Mouse (Mus musculus) kidney, adult 2 months (tissue): Measurements from ENCODE around the gene Gm42372. TPM values are rescaled to one million over a fixed set of nuclear protein-coding genes. Genes with fewer than 3 reads are reported as not detected.
A peak's percentile ranks its signal among the peaks of the same experiment; 100 is the strongest.
"Not testable (repeated sequence)": the region's sequence is repeated elsewhere in the genome, so short reads cannot be mapped to it uniquely, and the experiment has no call there.

Experiments used
- DNase-seq: peaks from one replicate; pipeline ENCODE4 v3.0.0; 2021
- H3K27ac ChIP-seq: fragments of 200-500 bp; 2 replicates; pipeline ENCODE4 v1.5.1; 2012; ENCODE audit warnings: low read depth, low read length, control low read depth, inconsistent platforms; ENCODE audit not compliant: insufficient read depth
- H3K27me3 ChIP-seq: fragments of 200-500 bp; replicated peaks from 2 replicates; pipeline ENCODE4 v1.6.1; 2012; ENCODE audit warnings: mild to moderate bottlenecking, moderate library complexity, low read length, inconsistent platforms; ENCODE audit not compliant: control insufficient read depth, insufficient read depth
- H3K36me3 ChIP-seq: fragments of 200-500 bp; 2 replicates; pipeline ENCODE4 v1.6.1; 2012; ENCODE audit warnings: mild to moderate bottlenecking, moderate library complexity, low read length, inconsistent platforms; ENCODE audit not compliant: control insufficient read depth, insufficient read depth
- H3K4me1 ChIP-seq: fragments of 200-500 bp; 2 replicates; pipeline ENCODE4 v1.6.1; 2011; ENCODE audit warnings: low read length; ENCODE audit not compliant: control insufficient read depth, insufficient read depth
- H3K4me3 ChIP-seq: fragments of 200-500 bp; 2 replicates; pipeline ENCODE4 v1.5.1; 2011; ENCODE audit warnings: mild to moderate bottlenecking, low read depth, low read length, control low read depth; ENCODE audit not compliant: insufficient read depth
- CTCF ChIP-seq: fragments of 200-500 bp; conservative IDR thresholded peaks from 2 replicates; pipeline ENCODE4 v1.5.1; 2011; ENCODE audit warnings: low read depth, mild to moderate bottlenecking, control low read depth, low read length, moderate library complexity, mixed read lengths; ENCODE audit not compliant: insufficient read depth, insufficient read length
- POLR2A ChIP-seq: fragments of 200-500 bp; IDR thresholded peaks from one replicate; pipeline ENCODE4 v1.6.1; 2011; ENCODE audit warnings: low read depth, low read length, control low read depth
- WGBS: fragments of 180-500 bp; shearing (Covaris S2); methylation state at CpG from one replicate; pipeline ENCODE4 v1.1.7; 2018; 5-methylcytosine and 5-hydroxymethylcytosine counted together
- polyA plus RNA-seq: library from polyadenylated mRNA; depleted of rRNA; stranded (reverse); fragments of >200 nt; gene quantifications from 2 replicates; pipeline ENCODE4 v1.2.3, GENCODE M21; 2012

Gene Gm42372
- polyA plus RNA-seq, 1 experiment, result 0.08 TPM

DNA sequence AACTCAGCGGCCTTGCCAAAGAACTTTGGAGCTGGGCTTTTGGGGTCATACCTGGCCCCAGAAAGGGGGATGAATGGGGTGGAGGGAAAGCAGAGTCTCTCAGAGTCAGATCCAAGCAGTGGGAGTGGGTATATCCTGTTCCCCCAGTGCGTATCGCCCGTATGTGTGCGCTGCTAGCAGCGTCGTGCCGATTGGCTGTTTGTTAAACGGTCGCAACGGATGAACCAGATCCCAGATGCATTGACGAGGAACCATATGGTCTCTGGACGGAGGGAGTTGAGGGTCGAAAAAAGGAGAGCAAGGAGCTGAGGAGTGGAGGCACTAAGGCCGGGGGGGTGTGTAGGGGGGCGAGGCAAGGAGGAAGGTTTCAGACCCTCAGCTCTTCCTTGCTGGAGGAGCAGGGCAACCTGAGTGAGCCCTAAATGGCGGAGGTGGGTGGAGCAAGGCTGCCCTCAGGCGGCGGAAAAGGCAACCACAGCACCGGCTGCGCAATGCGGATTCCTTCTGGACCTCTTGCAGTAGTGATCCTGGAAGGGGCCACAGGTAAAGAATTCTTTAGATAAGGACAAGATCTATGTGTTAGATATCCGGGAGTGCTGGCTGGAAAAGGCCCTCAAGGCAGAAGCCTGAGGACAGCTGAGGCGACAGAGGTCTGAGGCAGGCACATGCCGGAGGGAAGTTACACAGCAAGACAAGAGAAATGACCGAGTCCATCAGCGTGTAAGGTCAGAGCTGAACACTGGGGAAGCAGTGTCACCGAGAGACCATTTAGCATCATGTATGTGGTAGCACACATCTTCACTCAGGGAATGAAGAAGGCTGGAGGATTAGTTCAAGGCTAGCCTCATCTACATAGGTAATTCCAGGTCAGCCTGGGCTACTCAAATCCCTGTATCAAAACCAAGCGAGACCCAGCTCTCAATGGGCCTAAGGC is 32.7 kb upstream of the Gm42372 start:
- Histone ChIP-seq H3K27me3 (no peaks in the 10 kb centered on the region), H3K27ac (no peak overlapping the region), H3K4me3 (no peak overlapping the region), H3K4me1 (no peaks in the 10 kb centered on the region), H3K36me3 (no peaks in the 10 kb centered on the region)
- peak; percentile 77 for DNase-seq
- WGBS, result 13% methylated on average over 29 of the region's 29 CpGs
- TF ChIP-seq CTCF (peak; percentile 90), POLR2A (no peak)

DNA sequence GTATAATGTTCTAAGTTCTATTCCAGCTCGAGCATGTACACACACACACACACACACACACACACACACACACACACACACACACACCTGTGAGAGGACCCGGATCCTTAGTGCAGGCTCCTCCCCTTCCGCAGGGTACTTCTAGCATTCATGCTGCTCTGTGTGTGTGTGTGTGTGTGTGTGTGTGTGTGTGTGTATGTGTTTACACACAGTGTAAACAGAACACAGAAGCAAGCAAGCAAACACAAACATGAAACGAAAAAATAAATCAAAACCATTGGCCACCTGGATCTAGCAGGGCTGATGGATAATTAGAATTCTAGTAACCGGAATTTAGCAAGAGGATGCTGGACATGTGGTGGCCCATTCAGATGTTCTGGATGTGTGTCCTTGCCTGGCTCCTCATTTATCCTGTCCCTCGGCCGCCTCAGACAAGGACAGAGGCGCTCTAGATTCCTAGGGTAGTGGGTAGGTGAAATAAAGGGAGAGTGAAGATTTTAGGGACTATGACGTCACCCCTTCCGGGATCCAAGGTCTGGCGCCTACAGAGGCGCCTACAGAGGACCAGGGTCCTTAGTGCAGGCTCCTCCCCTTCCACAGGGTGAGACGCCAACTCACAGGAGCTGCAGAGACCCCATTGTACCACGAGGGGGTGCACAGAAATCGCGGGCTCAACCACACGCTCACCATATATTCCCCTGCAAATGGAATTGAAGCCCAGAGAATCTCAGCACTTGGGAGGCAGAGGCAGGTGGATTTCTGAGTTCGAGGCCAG is 31.8 kb upstream of the Gm42372 start:
- no peaks in the 10 kb centered on the region for H3K27me3 ChIP-seq
- 20% methylated on average over 18 of the region's 18 CpGs for WGBS
- DNase-seq, result peak; percentile 79
- no peak overlapping the region for H3K27ac ChIP-seq
- TF ChIP-seq POLR2A (no peak), CTCF (peak; percentile 74)
- H3K4me3 ChIP-seq, result no peak overlapping the region
- H3K4me1 ChIP-seq, result no peaks in the 10 kb centered on the region
- no peaks in the 10 kb centered on the region for H3K36me3 ChIP-seq

DNA sequence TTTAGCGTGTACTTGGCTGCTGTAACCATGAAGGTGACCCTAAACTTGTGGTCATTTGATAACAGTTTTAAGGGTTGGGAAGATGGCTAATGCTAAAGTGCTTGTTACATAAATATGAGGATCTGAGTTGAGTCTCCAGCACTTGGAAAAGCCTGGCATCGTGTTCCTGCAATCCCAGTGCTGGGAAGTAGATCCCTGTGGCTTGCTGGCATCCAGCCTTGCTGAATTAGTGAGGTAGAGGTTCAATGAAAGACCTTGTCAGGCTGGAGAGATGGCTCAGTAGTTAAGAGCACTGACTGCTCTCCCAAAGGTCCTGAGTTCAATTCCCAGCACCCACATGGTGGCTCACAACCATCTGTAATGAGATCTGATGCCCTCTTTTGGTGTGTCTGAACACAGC is 29.1 kb upstream of the Gm42372 start:
- not testable (repeated sequence) for H3K4me1 ChIP-seq, DNase-seq, H3K27me3 ChIP-seq, H3K36me3 ChIP-seq, H3K4me3 ChIP-seq, H3K27ac ChIP-seq
- WGBS, result 65% methylated on average over 2 of the region's 2 CpGs

DNA sequence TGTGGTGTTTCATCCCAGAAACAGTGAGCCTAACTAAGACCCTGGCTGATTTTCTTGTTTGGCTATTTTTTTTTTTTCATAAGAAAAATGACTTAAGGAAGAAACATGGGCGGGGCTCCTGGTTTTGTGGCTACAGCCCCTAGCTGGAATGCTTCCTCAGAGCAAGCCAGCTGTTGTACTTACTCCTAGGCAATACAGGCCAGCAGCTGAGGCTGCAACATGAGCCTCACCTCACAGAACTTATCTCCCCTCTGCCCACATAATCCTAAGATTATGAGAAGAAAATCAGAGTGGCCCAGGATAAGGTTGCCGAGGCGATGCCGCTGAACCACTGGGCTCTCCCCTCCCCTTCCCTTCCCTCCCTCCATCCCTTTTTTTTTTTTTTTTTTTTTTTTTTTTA is 27.2 kb upstream of the Gm42372 start:
- H3K4me1 ChIP-seq, result no peaks in the 10 kb centered on the region
- H3K36me3 ChIP-seq, result no peaks in the 10 kb centered on the region
- no peak for DNase-seq
- H3K4me3 ChIP-seq, result no peak overlapping the region
- WGBS, result 87% methylated on average over 4 of the region's 4 CpGs
- TF ChIP-seq POLR2A (no peak), CTCF (no peak)
- H3K27me3 ChIP-seq, result no peaks in the 10 kb centered on the region
- H3K27ac ChIP-seq, result no peak overlapping the region

DNA sequence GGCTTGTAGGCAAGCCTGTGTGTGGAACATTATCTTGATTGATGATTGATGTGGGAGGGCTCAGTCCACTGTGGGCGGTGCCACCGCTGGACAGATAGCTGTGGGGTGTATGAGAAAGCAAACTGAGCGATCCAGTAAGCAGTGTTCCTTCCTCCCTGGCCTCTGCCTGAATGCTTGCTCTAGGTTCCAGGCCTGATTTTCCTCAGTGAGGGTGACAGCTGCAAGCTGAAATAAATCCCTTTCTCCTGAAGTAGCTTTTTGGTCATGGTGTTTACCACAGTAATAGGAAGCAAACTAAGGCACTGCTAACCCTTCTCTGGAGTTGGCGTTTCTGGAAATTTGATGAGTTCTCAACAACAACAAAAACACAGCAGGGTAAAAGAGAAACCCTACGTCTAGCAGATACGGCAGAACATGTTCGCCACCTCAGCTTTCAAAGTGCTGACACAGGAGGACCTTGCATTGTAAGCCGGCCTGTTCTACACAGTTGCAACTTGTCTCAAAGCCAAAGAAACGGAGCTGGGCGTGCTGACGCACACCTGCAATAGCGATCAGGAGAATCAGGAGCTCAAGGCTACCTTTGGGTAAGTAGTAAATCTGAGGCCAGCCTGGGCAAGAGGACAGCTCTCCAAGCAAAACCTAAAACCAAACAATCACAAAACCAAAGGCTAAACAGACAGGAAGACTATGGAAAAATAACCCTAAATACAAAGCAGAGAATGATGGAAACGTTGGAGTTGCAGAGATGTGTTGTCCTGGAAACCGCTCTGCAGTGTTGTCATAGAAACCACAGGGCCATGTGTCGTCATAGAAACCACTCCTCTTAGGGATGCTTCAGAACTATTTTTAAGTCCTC is 26.2 kb upstream of the Gm42372 start:
- TF ChIP-seq CTCF (no peak), POLR2A (no peak)
- no peaks in the 10 kb centered on the region for H3K36me3 ChIP-seq
- no peaks in the 10 kb centered on the region for H3K27me3 ChIP-seq
- no peaks in the 10 kb centered on the region for H3K4me1 ChIP-seq
- DNase-seq, result no peak
- no peak overlapping the region for H3K4me3 ChIP-seq
- no peak overlapping the region for H3K27ac ChIP-seq
- WGBS, result 55% methylated on average over 15 of the region's 15 CpGs

DNA sequence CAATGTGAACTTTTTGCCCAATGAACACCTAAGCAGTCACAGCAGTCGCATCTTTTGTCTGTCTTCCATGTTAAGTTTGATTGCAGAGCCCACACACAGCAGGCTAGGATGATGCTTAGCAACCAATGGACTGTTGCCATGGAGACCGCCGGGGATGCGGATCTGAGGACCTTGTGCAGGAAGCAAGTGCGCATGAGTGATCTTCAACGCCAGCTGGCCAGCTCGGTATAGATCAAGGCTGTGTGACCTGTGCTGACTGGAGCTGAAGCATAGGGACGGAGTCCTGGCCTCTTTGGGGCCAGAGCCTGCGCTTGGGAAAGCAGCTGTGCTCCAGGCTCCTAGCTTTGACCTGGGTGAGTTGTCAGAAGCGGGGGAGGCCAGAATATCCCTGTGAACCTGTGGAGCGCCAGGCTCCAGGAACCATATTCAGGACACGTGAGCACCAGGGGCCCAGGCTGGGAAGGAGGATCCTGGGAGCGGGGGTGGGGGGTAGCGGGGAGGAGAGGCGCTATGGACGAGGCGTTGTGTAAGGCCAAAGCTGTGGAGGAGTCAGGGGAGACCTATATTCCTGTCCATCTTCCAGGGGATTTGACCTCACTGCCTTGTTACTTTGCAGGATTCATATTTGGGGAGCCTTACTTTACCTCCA is 23.2 kb upstream of the Gm42372 start, which contains the start of gene Pnmal1:
Gene Pnmal1 (plus strand): TSS at position 141 of the 649 bp plus-strand sequence.
- no peak within 1 kb of the TSS for H3K27ac ChIP-seq
- no peak for DNase-seq
- H3K36me3 ChIP-seq, result no peaks in the 10 kb centered on the region
- no peak within 1 kb of the TSS for H3K4me3 ChIP-seq
- WGBS, result 13% methylated on average over 17 of the region's 17 CpGs
- no peak for TF ChIP-seq POLR2A
- no peak for TF ChIP-seq CTCF
- no peaks in the 10 kb centered on the region for H3K4me1 ChIP-seq
- H3K27me3 ChIP-seq, result no peaks in the 10 kb centered on the region
